Mouse (Mus musculus) C2C12 (cell line): ENCODE results near the gene Apc2. TPM values are rescaled to one million over a fixed set of nuclear protein-coding genes. Genes with fewer than 3 reads are reported as not detected.

Experiments
- H3K27me3 ChIP-seq: one replicate; pipeline ENCODE4 v1.6.1; 2011; ENCODE audit not compliant: control insufficient read depth, insufficient read depth, insufficient read length
- H3K36me3 ChIP-seq: one replicate; pipeline ENCODE4 v1.6.1; 2011; ENCODE audit not compliant: control insufficient read depth, insufficient read depth
- H3K4me3 ChIP-seq: one replicate; pipeline ENCODE4 v1.5.1; 2011; ENCODE audit warnings: mild to moderate bottlenecking, control low read depth; ENCODE audit not compliant: poor library complexity, insufficient read depth, severe bottlenecking
- H3K79me2 ChIP-seq: one replicate; pipeline ENCODE4 v1.6.1; 2011; ENCODE audit not compliant: control insufficient read depth, insufficient read depth
- H3K79me3 ChIP-seq: one replicate; pipeline ENCODE4 v1.6.1; 2011; ENCODE audit warnings: low read depth, control low read depth
- H3ac ChIP-seq: one replicate; pipeline ENCODE3; 2011; ENCODE audit warnings: low read depth; ENCODE audit not compliant: control insufficient read depth, insufficient read length
- CEBPB ChIP-seq: IDR thresholded peaks from one replicate; pipeline ENCODE4 v1.6.1; 2011; ENCODE audit warnings: low read depth, mild to moderate bottlenecking, control low read depth, moderate library complexity
- CTCF ChIP-seq: IDR thresholded peaks from one replicate; pipeline ENCODE4 v1.5.1; 2011; ENCODE audit not compliant: control insufficient read depth, insufficient read depth, insufficient read length
- FOSL1 ChIP-seq: IDR thresholded peaks from one replicate; pipeline ENCODE4 v1.8.0; 2011; ENCODE audit warnings: mild to moderate bottlenecking, low read length; ENCODE audit not compliant: poor library complexity, insufficient read depth, severe bottlenecking
- MAX ChIP-seq: IDR thresholded peaks from one replicate; pipeline ENCODE4 v1.6.1; 2011; ENCODE audit warnings: mild to moderate bottlenecking, control low read depth
- MYOD1 ChIP-seq: IDR thresholded peaks from one replicate; pipeline ENCODE4 v1.6.1; 2011; ENCODE audit warnings: low read depth; ENCODE audit not compliant: control insufficient read depth, insufficient read length
- MYOG ChIP-seq: IDR thresholded peaks from one replicate; pipeline ENCODE4 v1.6.1; 2011; ENCODE audit not compliant: control insufficient read depth, insufficient read length; ENCODE audit errors: extremely low read depth
- USF1 ChIP-seq: IDR thresholded peaks from one replicate; pipeline ENCODE4 v1.6.1; 2011; ENCODE audit warnings: low read depth, mild to moderate bottlenecking, control low read depth, moderate library complexity
- polyA plus RNA-seq: library from polyadenylated mRNA; unstranded; fragments of >200 nt; fragmentation: generic; extraction: Trizol; gene quantifications from one replicate; pipeline ENCODE4 v1.2.1, GENCODE M21; 2012; ENCODE audit warnings: missing spikeins

Gene Apc2
- polyA plus RNA-seq, 1 experiment = 0.20 TPM

DNA sequence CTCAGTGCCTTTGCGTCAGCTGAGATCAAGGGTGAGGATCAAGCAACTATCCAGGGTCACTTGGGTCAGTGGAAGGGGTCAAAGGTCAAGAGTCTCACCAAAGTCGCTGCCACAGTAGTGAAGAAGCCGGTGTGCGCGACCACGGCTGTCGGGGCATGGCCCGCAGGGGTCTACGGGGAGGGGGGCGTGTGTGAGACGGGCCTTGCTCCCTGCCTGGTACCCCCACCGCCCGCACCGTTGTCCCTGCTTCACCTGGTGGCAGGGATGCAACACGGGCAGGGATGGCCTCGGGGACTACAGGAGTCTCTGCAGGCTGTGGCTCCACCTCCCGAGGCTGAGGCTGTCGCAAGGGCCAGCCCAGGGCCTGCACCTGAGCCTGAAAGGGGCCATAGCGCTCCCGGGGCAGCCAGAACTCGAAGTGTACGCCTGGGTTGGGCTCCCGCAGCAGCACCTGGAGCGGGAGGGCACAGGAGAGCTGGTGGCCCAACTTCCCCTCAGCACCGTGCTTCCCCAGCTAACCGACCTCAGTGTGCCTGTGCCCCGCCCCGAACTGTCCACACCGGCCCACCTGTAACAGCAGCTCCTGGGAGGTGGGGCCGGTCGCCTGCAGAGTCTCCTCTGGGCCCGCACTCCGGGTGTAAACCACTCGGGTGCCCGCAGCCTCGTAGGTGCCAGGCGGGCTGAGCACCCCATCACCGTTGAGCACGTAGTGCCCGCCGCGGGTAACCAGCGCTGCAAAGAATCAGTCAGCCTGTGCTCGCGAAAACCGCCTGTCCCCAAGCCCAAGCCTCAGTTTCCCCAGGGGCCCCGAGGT lies 45.9 kb downstream of the Apc2 start:
- H3K79me2 ChIP-seq = no peaks in the 10 kb centered on the region
- no peaks in the 10 kb centered on the region for H3K36me3 ChIP-seq
- no peak overlapping the region for H3K4me3 ChIP-seq
- no peak overlapping the region for H3ac ChIP-seq
- no peaks in the 10 kb centered on the region for H3K27me3 ChIP-seq
- H3K79me3 ChIP-seq = no peaks in the 10 kb centered on the region
- no peak for TF ChIP-seq CEBPB

DNA sequence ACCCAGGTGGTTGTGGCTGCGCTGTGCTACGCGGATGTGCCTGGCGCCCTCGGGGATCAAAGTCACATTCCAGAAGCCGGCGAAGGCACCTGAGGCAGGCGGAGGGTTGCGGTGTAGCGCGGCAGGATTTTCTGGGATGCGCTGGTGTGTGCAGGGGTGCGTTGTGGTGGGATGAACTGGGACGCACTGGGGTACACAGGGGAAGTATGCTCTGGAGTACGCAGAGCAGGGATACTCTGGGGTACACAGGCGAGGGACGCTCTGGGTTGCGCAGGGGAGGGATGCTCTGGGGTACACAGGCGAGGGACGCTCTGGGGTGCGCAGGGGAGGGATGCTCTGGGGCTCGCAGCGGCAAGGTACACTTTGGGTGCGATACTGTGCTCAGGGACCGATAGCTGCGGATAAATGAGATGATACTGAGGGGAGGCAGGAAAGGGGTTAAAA lies 46.5 kb downstream of the Apc2 start:
- H3K79me3 ChIP-seq = no peaks in the 10 kb centered on the region
- no peaks in the 10 kb centered on the region for H3K27me3 ChIP-seq
- H3ac ChIP-seq = no peak overlapping the region
- H3K4me3 ChIP-seq = no peak overlapping the region
- H3K79me2 ChIP-seq = no peaks in the 10 kb centered on the region
- no peak for TF ChIP-seq MYOD1
- TF ChIP-seq MYOG = no peak
- no peak for TF ChIP-seq CEBPB
- TF ChIP-seq USF1 = no peak
- no peaks in the 10 kb centered on the region for H3K36me3 ChIP-seq

GRCm38 (mm10) chr10:80342749-80343424 lies 47.1 kb downstream of the Apc2 start:
- TF ChIP-seq CEBPB = no peak
- TF ChIP-seq MYOD1 = no peak
- no peak for TF ChIP-seq FOSL1
- no peak for TF ChIP-seq CTCF
- TF ChIP-seq MAX = no peak
- no peak for TF ChIP-seq USF1
- TF ChIP-seq MYOG = no peak
- Histone ChIP-seq H3K4me3 (no peak overlapping the region), H3K27me3 (no peaks in the 10 kb centered on the region), H3ac (no peak overlapping the region), H3K79me3 (no peaks in the 10 kb centered on the region), H3K36me3 (no peaks in the 10 kb centered on the region), H3K79me2 (no peaks in the 10 kb centered on the region)

DNA sequence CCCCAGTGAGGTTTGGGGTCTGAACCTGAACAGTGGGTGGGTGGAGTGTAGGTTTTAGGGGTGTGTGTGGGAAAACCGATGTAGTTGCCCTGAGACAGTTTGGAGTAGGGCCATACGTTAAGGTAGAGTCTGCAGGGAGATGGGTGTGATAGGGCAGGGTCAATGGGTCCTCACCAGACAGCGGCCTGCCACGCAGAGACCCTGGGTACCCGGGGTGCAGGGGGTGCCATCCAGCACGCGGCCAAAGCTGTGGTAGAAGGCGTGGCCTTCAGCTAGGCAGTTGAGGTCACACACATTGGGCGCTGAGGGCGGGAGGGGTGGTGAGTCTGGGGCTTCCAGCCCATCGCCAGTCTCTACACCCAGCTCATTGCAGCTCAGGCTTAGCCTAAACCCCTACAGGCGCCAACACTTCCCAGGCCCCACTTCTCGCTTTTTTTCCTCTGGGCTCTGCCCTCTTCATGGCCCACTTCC lies 47.7 kb downstream of the Apc2 start:
- Histone ChIP-seq H3K79me3 (no peaks in the 10 kb centered on the region), H3K27me3 (no peaks in the 10 kb centered on the region), H3ac (no peak overlapping the region), H3K36me3 (no peaks in the 10 kb centered on the region), H3K79me2 (no peaks in the 10 kb centered on the region), H3K4me3 (no peak overlapping the region)
- TF ChIP-seq CTCF (no peak), USF1 (no peak), MAX (no peak), MYOG (no peak), FOSL1 (no peak), CEBPB (no peak), MYOD1 (no peak)

- Histone ChIP-seq H3K79me3 (no peaks in the 10 kb centered on the region), H3K79me2 (no peaks in the 10 kb centered on the region), H3K36me3 (no peaks in the 10 kb centered on the region), H3ac (no peak overlapping the region), H3K27me3 (no peaks in the 10 kb centered on the region), H3K4me3 (no peak overlapping the region)
- no peak for TF ChIP-seq FOSL1
- TF ChIP-seq CTCF = no peak
- no peak for TF ChIP-seq MYOG
- TF ChIP-seq MYOD1 = no peak
- no peak for TF ChIP-seq CEBPB
- no peak for TF ChIP-seq MAX
- no peak for TF ChIP-seq USF1
Measured at GRCm38 (mm10) chr10:80344131-80344661, 48.4 kb downstream of the Apc2 start.
